Mouse (Mus musculus) cortical plate, adult 2 months (tissue): ENCODE data around the gene Fyttd1.

Experiments
- CTCF ChIP-seq: fragments of 200-500 bp; IDR thresholded peaks from 2 replicates; pipeline ENCODE4 v1.5.1; 2011; ENCODE audit warnings: mild to moderate bottlenecking, control low read depth, low read length; ENCODE audit not compliant: insufficient read depth; ENCODE audit errors: extremely low read depth
- POLR2A ChIP-seq: fragments of 200-500 bp; IDR thresholded peaks from 2 replicates; pipeline ENCODE4 v1.6.1; 2011; ENCODE audit warnings: mild to moderate bottlenecking, low read length, control low read depth; ENCODE audit not compliant: insufficient read depth; ENCODE audit errors: extremely low read depth

- TF ChIP-seq POLR2A (no peak), CTCF (no peak)
These were observed 73.8 kb downstream of the Fyttd1 start for GRCm38 (mm10) chr16:32951074-32951473.
